Mouse (Mus musculus) cortical plate, adult 2 months (tissue): Measurements from ENCODE around the gene Zmynd19.

Source experiments
- CTCF ChIP-seq: fragments of 200-500 bp; IDR thresholded peaks from 2 replicates; pipeline ENCODE4 v1.5.1; 2011; ENCODE audit warnings: mild to moderate bottlenecking, control low read depth, low read length; ENCODE audit not compliant: insufficient read depth; ENCODE audit errors: extremely low read depth
- POLR2A ChIP-seq: fragments of 200-500 bp; IDR thresholded peaks from 2 replicates; pipeline ENCODE4 v1.6.1; 2011; ENCODE audit warnings: mild to moderate bottlenecking, low read length, control low read depth; ENCODE audit not compliant: insufficient read depth; ENCODE audit errors: extremely low read depth

GRCm38 (mm10) chr2:24918930-24919838, 30.4 kb upstream of the Zmynd19 start, which contains the start of gene Ehmt1:
- TF ChIP-seq POLR2A (peak; percentile 91), CTCF (no peak)
